Mouse (Mus musculus) embryo, embryonic 9.5 days (tissue): ENCODE results near the gene Timmdc1.

Experiments
- DNase-seq: peaks from one replicate; pipeline ENCODE4 v3.0.0-alpha.2; 2017; ENCODE audit errors: extremely low spot score

Gene Timmdc1

GRCm38 (mm10) chr16:38522129-38523084 is at the start of gene Timmdc1:
Gene Timmdc1 (minus strand): TSS chr16:38522663.
- peak; percentile 97 for DNase-seq

- DNase-seq: no peak
Measured at GRCm38 (mm10) chr16:38571481-38571880, 49.0 kb upstream of the Timmdc1 start.

- DNase-seq: no peak
Measured at GRCm38 (mm10) chr16:38568192-38568591, 45.7 kb upstream of the Timmdc1 start.

GRCm38 (mm10) chr16:38563516-38563915 is 41.1 kb upstream of the Timmdc1 start:
- no peak for DNase-seq

- DNase-seq: no peak
Measured at GRCm38 (mm10) chr16:38562968-38563327, 40.5 kb upstream of the Timmdc1 start.

- DNase-seq: peak; percentile 96
Measured at GRCm38 (mm10) chr16:38562131-38562967, 39.9 kb upstream of the Timmdc1 start.

GRCm38 (mm10) chr16:38558221-38558748 is 35.8 kb upstream of the Timmdc1 start, which contains the start of gene Tmem39a:
Gene Tmem39a (plus strand): TSS chr16:38558698.
- DNase-seq: no peak

- DNase-seq: no peak
Measured at GRCm38 (mm10) chr16:38555988-38556387, 33.5 kb upstream of the Timmdc1 start.

GRCm38 (mm10) chr16:38549479-38550396 is 27.3 kb upstream of the Timmdc1 start, which contains the start of gene Poglut1:
Gene Poglut1 (minus strand): TSS chr16:38550258.
- DNase-seq: peak; percentile 82

GRCm38 (mm10) chr16:38548000-38548399 is 25.5 kb upstream of the Timmdc1 start:
- no peak for DNase-seq

- no peak for DNase-seq
Measured at GRCm38 (mm10) chr16:38538716-38539380, 16.4 kb upstream of the Timmdc1 start.

GRCm38 (mm10) chr16:38536544-38537146 is 14.2 kb upstream of the Timmdc1 start:
- DNase-seq: peak; percentile 58

GRCm38 (mm10) chr16:38526264-38526663 is 3.8 kb upstream of the Timmdc1 start:
- no peak for DNase-seq

GRCm38 (mm10) chr16:38521211-38521987 is 1.1 kb downstream of the Timmdc1 start:
- peak; percentile 6 for DNase-seq

GRCm38 (mm10) chr16:38519140-38519539 is 3.3 kb downstream of the Timmdc1 start:
- no peak for DNase-seq

GRCm38 (mm10) chr16:38510846-38511245 is 11.6 kb downstream of the Timmdc1 start:
- no peak for DNase-seq

- peak; percentile 65 for DNase-seq
Measured at GRCm38 (mm10) chr16:38506041-38506634, 16.3 kb downstream of the Timmdc1 start.

GRCm38 (mm10) chr16:38503528-38503927 is 18.9 kb downstream of the Timmdc1 start:
- DNase-seq: no peak

GRCm38 (mm10) chr16:38502469-38502868 is 20.0 kb downstream of the Timmdc1 start:
- DNase-seq: no peak
